Mouse (Mus musculus) megakaryocyte, embryonic 14.5 days (primary cell): ENCODE results near the gene Ankrd49. TPM values are rescaled to one million over a fixed set of nuclear protein-coding genes. Genes with fewer than 3 reads are reported as not detected.

ENCODE experiments used
- H3K27me3 ChIP-seq: replicated peaks from 2 replicates; pipeline ENCODE3; 2012; ENCODE audit warnings: inconsistent platforms
- H3K36me3 ChIP-seq: replicated peaks from 2 replicates; pipeline ENCODE3; 2012; ENCODE audit warnings: low read length, inconsistent platforms, mixed read lengths
- H3K4me1 ChIP-seq: 2 replicates; pipeline ENCODE4 v1.6.1; 2012; ENCODE audit warnings: inconsistent platforms
- H3K4me3 ChIP-seq: replicated peaks from 2 replicates; pipeline ENCODE3; 2012; ENCODE audit warnings: moderate library complexity, mild to moderate bottlenecking, inconsistent platforms
- H3K9me3 ChIP-seq: 2 replicates; pipeline ENCODE4 v1.6.1; 2012; ENCODE audit warnings: inconsistent platforms
- FLI1 ChIP-seq: IDR thresholded peaks from 2 replicates; pipeline ENCODE4 v1.6.1; 2012; ENCODE audit warnings: low read length, inconsistent platforms, mixed read lengths
- GATA1 ChIP-seq: IDR thresholded peaks from 3 replicates; pipeline ENCODE4 v1.6.1; 2012; ENCODE audit warnings: mixed read lengths, low read length, inconsistent platforms, borderline replicate concordance
- polyA plus RNA-seq: library from polyadenylated mRNA; stranded (reverse); fragments of >175 nt; gene quantifications from 2 replicates; pipeline ENCODE4 v1.2.3, GENCODE M21; 2012; ENCODE audit warnings: low replicate concordance; ENCODE audit not compliant: insufficient read depth

The Ankrd49 gene
- 5.4 and 6.1 TPM in 2 replicates for polyA plus RNA-seq

GRCm38 (mm10) chr9:14784039-14785002 is at the start of gene Ankrd49, which contains the start of gene Mre11a:
TSS of gene Ankrd49 (minus strand) at chr9:14784856.
TSS of gene Mre11a (plus strand) at chr9:14784654.
- TF ChIP-seq GATA1 = no peak
- TF ChIP-seq FLI1 = no peak
- H3K4me3 ChIP-seq = peak within 1 kb of the TSS; percentile 95
- no peaks in the 10 kb centered on the region for H3K9me3 ChIP-seq
- H3K36me3 ChIP-seq = peaks cover 66% of the 10 kb centered on the region
- H3K27me3 ChIP-seq = no peaks in the 10 kb centered on the region
- peaks cover 37% of the 10 kb centered on the region for H3K4me1 ChIP-seq

- TF ChIP-seq GATA1 = no peak
- no peak for TF ChIP-seq FLI1
- peaks cover 89% of the 10 kb centered on the region for H3K36me3 ChIP-seq
Measured at GRCm38 (mm10) chr9:14832046-14832445, 47.4 kb upstream of the Ankrd49 start.

GRCm38 (mm10) chr9:14827875-14828274 is 43.2 kb upstream of the Ankrd49 start:
- H3K27me3 ChIP-seq = no peaks in the 10 kb centered on the region
- H3K4me1 ChIP-seq = peaks cover 7% of the 10 kb centered on the region; the same call in 1 of the 2 replicates
- TF ChIP-seq GATA1 (no peak), FLI1 (no peak)
- H3K36me3 ChIP-seq = peaks cover 86% of the 10 kb centered on the region
- no peak overlapping the region for H3K4me3 ChIP-seq
- no peaks in the 10 kb centered on the region for H3K9me3 ChIP-seq

More at GRCm38 (mm10) chr9:14832046-14832445, 47.4 kb upstream of the Ankrd49 start:
- no peak overlapping the region for H3K4me3 ChIP-seq
- H3K27me3 ChIP-seq = no peaks in the 10 kb centered on the region
- no peaks in the 10 kb centered on the region for H3K9me3 ChIP-seq
- H3K4me1 ChIP-seq = peaks cover 7% of the 10 kb centered on the region; the same call in 1 of the 2 replicates

- H3K36me3 ChIP-seq = peaks cover 86% of the 10 kb centered on the region
- H3K4me3 ChIP-seq = no peak overlapping the region
- no peaks in the 10 kb centered on the region for H3K27me3 ChIP-seq
- peaks cover 7% of the 10 kb centered on the region; the same call in 1 of the 2 replicates for H3K4me1 ChIP-seq
- no peaks in the 10 kb centered on the region for H3K9me3 ChIP-seq
- TF ChIP-seq FLI1 = no peak
- TF ChIP-seq GATA1 = no peak
Measured at GRCm38 (mm10) chr9:14824840-14825239, 40.2 kb upstream of the Ankrd49 start.

GRCm38 (mm10) chr9:14821396-14821795 is 36.7 kb upstream of the Ankrd49 start:
- Histone ChIP-seq H3K9me3 (no peaks in the 10 kb centered on the region), H3K27me3 (no peaks in the 10 kb centered on the region), H3K36me3 (peaks cover 93% of the 10 kb centered on the region), H3K4me1 (no peaks in the 10 kb centered on the region), H3K4me3 (no peak overlapping the region)
- TF ChIP-seq FLI1 (no peak), GATA1 (no peak)

GRCm38 (mm10) chr9:14810111-14810510 is 25.5 kb upstream of the Ankrd49 start:
- no peak overlapping the region for H3K4me3 ChIP-seq
- H3K36me3 ChIP-seq = peaks cover 93% of the 10 kb centered on the region
- no peaks in the 10 kb centered on the region for H3K9me3 ChIP-seq
- H3K27me3 ChIP-seq = no peaks in the 10 kb centered on the region
- no peak for TF ChIP-seq GATA1
- TF ChIP-seq FLI1 = no peak
- H3K4me1 ChIP-seq = peaks cover 10% of the 10 kb centered on the region

- TF ChIP-seq GATA1 = no peak
- no peak for TF ChIP-seq FLI1
- Histone ChIP-seq H3K27me3 (no peaks in the 10 kb centered on the region), H3K4me3 (no peak overlapping the region), H3K4me1 (0 out of 2 replicates have a peak, but pooled peaks cover 4% of the 10 kb centered on the region), H3K36me3 (peaks cover 93% of the 10 kb centered on the region), H3K9me3 (no peaks in the 10 kb centered on the region)
Measured at GRCm38 (mm10) chr9:14806786-14807185, 22.1 kb upstream of the Ankrd49 start.

- Histone ChIP-seq H3K9me3 (no peaks in the 10 kb centered on the region), H3K4me3 (no peak overlapping the region), H3K36me3 (peaks cover 93% of the 10 kb centered on the region), H3K4me1 (peaks cover 4% of the 10 kb centered on the region; the same call in 1 of the 2 replicates), H3K27me3 (no peaks in the 10 kb centered on the region)
- no peak for TF ChIP-seq FLI1
- TF ChIP-seq GATA1 = no peak
Measured at GRCm38 (mm10) chr9:14805714-14806113, 21.1 kb upstream of the Ankrd49 start.

- TF ChIP-seq GATA1 = no peak
- no peak for TF ChIP-seq FLI1
- H3K9me3 ChIP-seq = no peaks in the 10 kb centered on the region
- H3K36me3 ChIP-seq = peaks cover 64% of the 10 kb centered on the region
- no peak overlapping the region for H3K4me3 ChIP-seq
- H3K27me3 ChIP-seq = no peaks in the 10 kb centered on the region
- H3K4me1 ChIP-seq = peaks cover 32% of the 10 kb centered on the region
Measured at GRCm38 (mm10) chr9:14787356-14787755, 2.7 kb upstream of the Ankrd49 start.

GRCm38 (mm10) chr9:14778341-14778740 is 6.3 kb downstream of the Ankrd49 start:
- TF ChIP-seq FLI1 (no peak), GATA1 (no peak)
- Histone ChIP-seq H3K27me3 (no peaks in the 10 kb centered on the region), H3K9me3 (no peaks in the 10 kb centered on the region), H3K4me1 (peaks cover 11% of the 10 kb centered on the region; the same call in 1 of the 2 replicates), H3K4me3 (no peak overlapping the region), H3K36me3 (peaks cover 44% of the 10 kb centered on the region)
